Comparison of ENCODE assay signal across 7 mouse cellular contexts in the genomic region with DNA sequence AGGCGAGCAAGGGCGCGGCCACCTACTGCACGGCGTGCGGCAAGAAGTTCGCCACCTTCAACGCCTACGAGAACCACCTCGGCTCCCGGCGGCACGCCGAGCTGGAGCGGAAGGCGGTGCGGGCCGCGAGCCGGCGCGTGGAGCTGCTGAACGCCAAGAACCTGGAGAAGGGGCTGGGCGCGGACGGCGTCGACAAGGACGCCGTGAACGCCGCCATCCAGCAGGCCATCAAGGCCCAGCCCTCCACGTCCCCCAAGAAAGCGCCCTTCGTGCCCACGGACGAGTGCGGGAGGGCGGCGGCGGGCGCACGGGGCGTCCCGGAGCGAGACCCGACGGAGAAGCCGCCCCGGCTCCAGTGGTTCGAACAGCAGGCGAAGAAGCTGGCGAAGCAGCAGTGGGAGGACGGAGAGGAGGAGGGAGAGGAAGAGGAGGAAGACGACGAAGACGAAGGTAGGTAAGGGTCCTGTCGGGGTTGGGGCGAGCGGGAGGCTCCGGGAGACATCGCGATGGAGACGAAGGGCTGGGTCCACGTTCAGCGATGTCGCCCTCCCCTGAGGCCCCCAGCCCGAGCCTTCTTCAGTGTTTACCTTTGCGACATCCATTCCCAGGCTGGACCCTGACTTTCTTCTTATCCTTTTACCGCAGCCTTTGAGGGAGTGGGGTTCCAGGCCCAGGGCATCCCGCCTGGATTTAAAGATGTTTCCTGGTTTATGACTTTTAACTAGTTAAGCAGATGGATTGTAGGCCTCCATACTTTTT. TPM values are rescaled to one million over a fixed set of nuclear protein-coding genes. Genes with fewer than 3 reads are reported as not detected.
DNase-seq lines count a peak whose midpoint lies in the region; ATAC-seq and TF ChIP-seq lines count a peak whose summit lies in the region.

No protein-coding gene starts in this region.

- WGBS in forebrain, embryonic 13.5 days = under 1% methylated on average over 71 of the region's 71 CpGs
- WGBS in liver, adult 2 months = under 1% methylated on average over 68 of the region's 71 CpGs
- WGBS in neural tube, embryonic 13.5 days = under 1% methylated on average over 71 of the region's 71 CpGs

- no peaks in the 10 kb centered on the region for H3K9me3 ChIP-seq in forebrain, embryonic 13.5 days (replicated peaks)
- H3K9me3 ChIP-seq in neural tube, embryonic 13.5 days = no peaks in the 10 kb centered on the region

- H3K79me2 ChIP-seq in liver, adult 2 months (ENCODE audit: control insufficient read depth, insufficient read depth, low read length) = peaks cover 15% of the 10 kb centered on the region

- peaks cover 3% of the 10 kb centered on the region; the same call in 1 of the 2 replicates for H3K4me1 ChIP-seq in brown adipose tissue, adult 24 weeks (ENCODE audit: control insufficient read depth, insufficient read depth, insufficient read length, low read length)
- peaks cover 18% of the 10 kb centered on the region for H3K4me1 ChIP-seq in forebrain, embryonic 13.5 days
- H3K4me1 ChIP-seq in liver, adult 2 months (ENCODE audit: control insufficient read depth, insufficient read depth, low read length) = peaks cover 16% of the 10 kb centered on the region
- peaks cover 18% of the 10 kb centered on the region for H3K4me1 ChIP-seq in neural tube, embryonic 13.5 days (replicated peaks)

- peak overlapping the region; percentile 83 for H3K4me3 ChIP-seq in brown adipose tissue, adult 24 weeks (ENCODE audit: insufficient read depth, low read depth, low read length)
- peak overlapping the region; percentile 94 for H3K4me3 ChIP-seq in forebrain, embryonic 13.5 days
- peak overlapping the region; percentile 89 for H3K4me3 ChIP-seq in liver, adult 2 months (ENCODE audit: insufficient read depth, low read depth, low read length)
- H3K4me3 ChIP-seq in neural tube, embryonic 13.5 days = peak overlapping the region; percentile 99

- peak overlapping the region; percentile 90 for H3K9ac ChIP-seq in forebrain, embryonic 13.5 days
- H3K9ac ChIP-seq in liver, adult 2 months (ENCODE audit: low read depth, low read length) = peak overlapping the region; percentile 92
- peak overlapping the region; percentile 94 for H3K9ac ChIP-seq in neural tube, embryonic 13.5 days

- DNase-seq in layer of hippocampus, adult 9-11 months = peak; percentile 35
- DNase-seq in layer of hippocampus, adult 9-10 months (ENCODE audit: low spot score) = no peak
- no peak for DNase-seq in liver, adult 2 months (ENCODE audit: extremely low read depth, low read depth, low spot score)
- no peak for DNase-seq in left cerebral cortex, adult 11 months (ENCODE audit: low spot score)

- peak overlapping the region; percentile 98 for H3K4me2 ChIP-seq in forebrain, embryonic 13.5 days
- H3K4me2 ChIP-seq in neural tube, embryonic 13.5 days = peak overlapping the region; percentile 99

- TF ChIP-seq CTCF in liver, adult 2 months (IDR thresholded peaks at IDR 0.05; ENCODE audit: low read depth, low read length) = no peak

- ATAC-seq in forebrain, embryonic 13.5 days = no peak; the same call in 1 of the 2 replicates
- ATAC-seq in neural tube, embryonic 13.5 days (ENCODE audit: low read depth) = no peak

- H3K27ac ChIP-seq in brown adipose tissue, adult 24 weeks (replicated peaks; ENCODE audit: low read depth, low read length) = peak overlapping the region; percentile 53
- H3K27ac ChIP-seq in forebrain, embryonic 13.5 days = peak overlapping the region; percentile 82
- peak overlapping the region; percentile 73 for H3K27ac ChIP-seq in liver, adult 2 months (replicated peaks; ENCODE audit: insufficient read depth, low read depth, low read length)
- H3K27ac ChIP-seq in neural tube, embryonic 13.5 days (replicated peaks) = peak overlapping the region; percentile 91

- H3K36me3 ChIP-seq in forebrain, embryonic 13.5 days (ENCODE audit: poor library complexity, severe bottlenecking) = peaks cover 26% of the 10 kb centered on the region
- peaks cover 18% of the 10 kb centered on the region for H3K36me3 ChIP-seq in liver, adult 2 months (ENCODE audit: control insufficient read depth, insufficient read depth, low read length)
- H3K36me3 ChIP-seq in neural tube, embryonic 13.5 days = peaks cover 20% of the 10 kb centered on the region

- no peaks in the 10 kb centered on the region for H3K27me3 ChIP-seq in forebrain, embryonic 13.5 days
- H3K27me3 ChIP-seq in liver, adult 2 months (ENCODE audit: control insufficient read depth, insufficient read depth, low read length) = no peaks in the 10 kb centered on the region
- no peaks in the 10 kb centered on the region for H3K27me3 ChIP-seq in neural tube, embryonic 13.5 days

- no peak for TF ChIP-seq POLR2A in liver, adult 2 months (IDR thresholded peaks at IDR 0.05; ENCODE audit: extremely low read depth, insufficient read depth, low read length)

RNA-seq across cellular contexts. Expression of gene Zfp622, which starts 0.7 kb away (rescaled TPM):
- polyA plus RNA-seq in brown adipose tissue, adult 24 weeks (2012; ENCODE audit: insufficient read depth, insufficient read length, missing spikeins) = 15.4 and 16.8 TPM in 2 replicates
- polyA plus RNA-seq in forebrain, embryonic 13.5 days (2015; fragmentation: Nextera tagmentation; extraction: Ambion mirVana) = 25.0 and 28.9 TPM in 2 replicates
- total RNA-seq in liver, adult 2 months (2014; rRNA removed) = 15.4 and 16.4 TPM in 2 replicates
- polyA plus RNA-seq in liver, adult 2 months (2012; rRNA removed) = 12.2 and 12.8 TPM in 2 replicates
- polyA plus RNA-seq in neural tube, embryonic 13.5 days (2015; fragmentation: Nextera tagmentation; extraction: Ambion mirVana) = 36.9 and 38.7 TPM in 2 replicates
